Mouse (Mus musculus) stomach, embryonic 16.5 days (tissue): Measurements from ENCODE around the gene Optc. TPM values are rescaled to one million over a fixed set of nuclear protein-coding genes. Genes with fewer than 3 reads are reported as not detected.

Experiments
- ATAC-seq: fragments of 200-750 bp; cut with Nextera tagmentation; 2 replicates; pipeline ENCODE4 v1.8.0; 2017; ENCODE audit warnings: moderate number of reproducible peaks, moderate TSS enrichment; ENCODE audit not compliant: insufficient read depth, low FRiP score
- H3K27ac ChIP-seq: fragments of 300-500 bp; sonication (generic); 2 replicates; pipeline ENCODE4 v1.5.1; 2014; ENCODE audit warnings: low read length
- H3K27me3 ChIP-seq: fragments of 300-500 bp; sonication (generic); 2 replicates; pipeline ENCODE4 v1.6.1; 2014; ENCODE audit warnings: low read length, control low read depth, mixed read lengths; ENCODE audit not compliant: control insufficient read depth, insufficient read depth
- H3K36me3 ChIP-seq: fragments of 300-500 bp; sonication (generic); 2 replicates; pipeline ENCODE4 v1.6.1; 2014; ENCODE audit warnings: low read length; ENCODE audit not compliant: control insufficient read depth, insufficient read depth
- H3K4me1 ChIP-seq: fragments of 300-500 bp; sonication (generic); 2 replicates; pipeline ENCODE4 v1.6.1; 2014; ENCODE audit warnings: low read length, control low read depth, mixed read lengths; ENCODE audit not compliant: control insufficient read depth, insufficient read depth
- H3K4me2 ChIP-seq: fragments of 300-500 bp; sonication (generic); 2 replicates; pipeline ENCODE4 v1.6.1; 2014; ENCODE audit warnings: low read depth, low read length, mixed read lengths
- H3K4me3 ChIP-seq: fragments of 300-500 bp; sonication (generic); replicated peaks from 2 replicates; pipeline ENCODE4 v1.5.1; 2014; ENCODE audit warnings: mild to moderate bottlenecking, low read length
- H3K9ac ChIP-seq: fragments of 300-500 bp; sonication (generic); 2 replicates; pipeline ENCODE4 v1.6.1; 2014; ENCODE audit warnings: low read length
- H3K9me3 ChIP-seq: fragments of 300-500 bp; sonication (generic); replicated peaks from 2 replicates; pipeline ENCODE4 v1.6.1; 2016; ENCODE audit warnings: low read length, control low read depth; ENCODE audit not compliant: control insufficient read depth
- WGBS: fragments of 180-500 bp; shearing (Covaris S2); extraction: QIAGEN DNeasy Blood & Tissue Kit; methylation state at CpG from one replicate; pipeline ENCODE4 v1.1.7; 2014; 5-methylcytosine and 5-hydroxymethylcytosine counted together
- polyA plus RNA-seq: library from polyadenylated mRNA; unstranded; fragments of >200 nt; fragmentation: Nextera tagmentation; extraction: Ambion mirVana; gene quantifications from 2 replicates; pipeline ENCODE4 v1.2.1, GENCODE M21; 2015

Gene Optc
- polyA plus RNA-seq, 1 experiment from 2014 or later: 1.9 TPM

GRCm38 (mm10) chr1:133940481-133941092, 32.8 kb upstream of the Optc start:
- ATAC-seq: no peak
- H3K27ac ChIP-seq: no peak overlapping the region

GRCm38 (mm10) chr1:133939708-133940107, 31.9 kb upstream of the Optc start:
- no peaks in the 10 kb centered on the region for H3K27me3 ChIP-seq
- ATAC-seq: no peak
- no peak overlapping the region for H3K4me2 ChIP-seq
- no peaks in the 10 kb centered on the region for H3K36me3 ChIP-seq
- H3K9ac ChIP-seq: no peak overlapping the region
- no peak overlapping the region for H3K4me3 ChIP-seq
- H3K9me3 ChIP-seq: no peaks in the 10 kb centered on the region
- no peak overlapping the region for H3K27ac ChIP-seq
- H3K4me1 ChIP-seq: peaks cover 12% of the 10 kb centered on the region; the same call in 1 of the 2 replicates
- 82% methylated on average over 8 of the region's 8 CpGs for WGBS

More at GRCm38 (mm10) chr1:133940481-133941092, 32.8 kb upstream of the Optc start:
- Histone ChIP-seq H3K9ac (no peak overlapping the region; the same call in 1 of the 2 replicates), H3K4me1 (peaks cover 12% of the 10 kb centered on the region; the same call in 1 of the 2 replicates), H3K4me2 (no peak overlapping the region), H3K36me3 (no peaks in the 10 kb centered on the region), H3K27me3 (no peaks in the 10 kb centered on the region), H3K4me3 (no peak overlapping the region), H3K9me3 (no peaks in the 10 kb centered on the region)
- 75% methylated on average over 3 of the region's 3 CpGs for WGBS

GRCm38 (mm10) chr1:133936169-133936568, 28.4 kb upstream of the Optc start:
- no peak overlapping the region for H3K27ac ChIP-seq
- H3K36me3 ChIP-seq: no peaks in the 10 kb centered on the region
- no peaks in the 10 kb centered on the region for H3K27me3 ChIP-seq
- H3K4me2 ChIP-seq: no peak overlapping the region
- peaks cover 13% of the 10 kb centered on the region for H3K4me1 ChIP-seq
- no peaks in the 10 kb centered on the region for H3K9me3 ChIP-seq
- ATAC-seq: no peak
- H3K9ac ChIP-seq: no peak overlapping the region
- H3K4me3 ChIP-seq: no peak overlapping the region
- 87% methylated on average over 3 of the region's 3 CpGs for WGBS

DNA sequence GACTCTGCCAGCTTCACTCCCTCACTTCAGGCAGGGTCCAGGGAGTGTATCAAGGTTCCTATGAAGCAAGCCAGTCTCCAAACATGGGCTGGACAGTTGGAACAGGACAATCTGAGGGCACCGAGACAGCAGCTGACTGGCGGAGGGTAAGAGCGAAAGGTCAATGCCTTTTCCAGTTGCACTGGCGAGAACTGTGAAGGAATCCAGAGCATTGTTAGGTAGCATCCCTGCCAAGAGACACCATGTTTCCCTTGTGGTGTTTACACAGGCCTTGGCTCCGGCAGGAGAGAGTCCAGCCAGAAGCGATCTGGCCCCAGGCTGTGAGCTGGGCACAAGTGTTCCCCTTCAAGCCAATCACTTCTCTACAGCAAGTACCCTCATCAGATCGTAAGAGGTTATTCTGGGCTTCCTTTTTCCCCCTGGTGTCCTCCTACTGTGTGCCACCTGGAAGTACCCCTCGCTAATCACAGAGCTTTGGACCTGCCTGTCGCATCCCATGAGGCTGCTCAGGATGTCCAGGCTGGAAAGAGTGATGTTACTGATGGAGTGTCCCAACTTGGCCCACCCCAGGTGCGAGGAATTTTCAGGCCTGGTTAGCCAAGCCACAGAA, 26.7 kb upstream of the Optc start:
- no peak for ATAC-seq
- 71% methylated on average over 10 of the region's 10 CpGs for WGBS
- H3K4me2 ChIP-seq: no peak overlapping the region
- no peak overlapping the region for H3K27ac ChIP-seq
- H3K9ac ChIP-seq: no peak overlapping the region
- no peak overlapping the region for H3K4me3 ChIP-seq
- peaks cover 6% of the 10 kb centered on the region for H3K4me1 ChIP-seq
- H3K27me3 ChIP-seq: no peaks in the 10 kb centered on the region
- no peaks in the 10 kb centered on the region for H3K36me3 ChIP-seq
- H3K9me3 ChIP-seq: no peaks in the 10 kb centered on the region

- no peak overlapping the region for H3K4me3 ChIP-seq
- H3K9me3 ChIP-seq: no peaks in the 10 kb centered on the region
- ATAC-seq: no peak; the same call in 1 of the 2 replicates
- H3K4me2 ChIP-seq: no peak overlapping the region
- no peak overlapping the region for H3K27ac ChIP-seq
- H3K36me3 ChIP-seq: no peaks in the 10 kb centered on the region
- WGBS: 62% methylated on average over 14 of the region's 14 CpGs
- H3K27me3 ChIP-seq: no peaks in the 10 kb centered on the region
- peaks cover 6% of the 10 kb centered on the region for H3K4me1 ChIP-seq
- H3K9ac ChIP-seq: no peak overlapping the region; the same call in 1 of the 2 replicates
Observed at GRCm38 (mm10) chr1:133933301-133934195, 25.7 kb upstream of the Optc start.

GRCm38 (mm10) chr1:133929980-133930379, 22.2 kb upstream of the Optc start:
- 54% methylated on average over 3 of the region's 3 CpGs for WGBS
- Histone ChIP-seq H3K4me1 (peaks cover 6% of the 10 kb centered on the region), H3K4me2 (no peak overlapping the region), H3K27me3 (no peaks in the 10 kb centered on the region), H3K27ac (no peak overlapping the region), H3K9ac (no peak overlapping the region), H3K4me3 (no peak overlapping the region), H3K9me3 (no peaks in the 10 kb centered on the region), H3K36me3 (no peaks in the 10 kb centered on the region)
- no peak for ATAC-seq

GRCm38 (mm10) chr1:133925223-133925622, 17.4 kb upstream of the Optc start:
- 81% methylated on average over 3 of the region's 3 CpGs for WGBS
- ATAC-seq: no peak
- no peaks in the 10 kb centered on the region for H3K36me3 ChIP-seq
- H3K27me3 ChIP-seq: no peaks in the 10 kb centered on the region
- H3K4me2 ChIP-seq: no peak overlapping the region
- H3K27ac ChIP-seq: no peak overlapping the region
- H3K4me1 ChIP-seq: peaks cover 19% of the 10 kb centered on the region
- H3K9me3 ChIP-seq: no peaks in the 10 kb centered on the region
- no peak overlapping the region for H3K4me3 ChIP-seq
- H3K9ac ChIP-seq: no peak overlapping the region

GRCm38 (mm10) chr1:133924141-133924875, 16.5 kb upstream of the Optc start:
- H3K36me3 ChIP-seq: no peaks in the 10 kb centered on the region
- peaks cover 23% of the 10 kb centered on the region for H3K4me1 ChIP-seq
- no peak overlapping the region for H3K9ac ChIP-seq
- H3K27ac ChIP-seq: no peak overlapping the region
- no peaks in the 10 kb centered on the region for H3K9me3 ChIP-seq
- H3K4me2 ChIP-seq: no peak overlapping the region
- no peak overlapping the region for H3K4me3 ChIP-seq
- 0 out of 2 replicates have a peak, but pooled peaks have one; percentile 9 for ATAC-seq
- H3K27me3 ChIP-seq: no peaks in the 10 kb centered on the region
- 37% methylated on average over 7 of the region's 7 CpGs for WGBS
